Mouse (Mus musculus) liver, postnatal 0 days (tissue): ENCODE data around the gene Mdh2. TPM values are rescaled to one million over a fixed set of nuclear protein-coding genes. Genes with fewer than 3 reads are reported as not detected.
A peak's percentile ranks its signal among the peaks of the same experiment; 100 is the strongest.

ENCODE experiments used
- ATAC-seq: fragments of 200-750 bp; cut with Nextera tagmentation; 2 replicates; pipeline ENCODE4 v1.8.0; 2017; ENCODE audit warnings: mild to moderate bottlenecking, moderate library complexity
- DNase-seq: peaks from one replicate; pipeline ENCODE4 v3.0.0-alpha.2; 2016
- H3K27ac ChIP-seq: fragments of 300-500 bp; sonication (generic); 2 replicates; pipeline ENCODE4 v1.5.1; 2014; ENCODE audit warnings: antibody characterized with exemption, moderate library complexity, mild to moderate bottlenecking, low read depth
- H3K27me3 ChIP-seq: fragments of 300-500 bp; sonication (generic); 2 replicates; pipeline ENCODE4 v1.6.1; 2014; ENCODE audit warnings: low read length, control low read depth, mixed read lengths; ENCODE audit not compliant: insufficient read depth
- H3K36me3 ChIP-seq: fragments of 300-500 bp; sonication (generic); replicated peaks from 2 replicates; pipeline ENCODE4 v1.6.1; 2014; ENCODE audit warnings: mild to moderate bottlenecking, control low read depth, low read length, moderate library complexity, mixed read lengths; ENCODE audit not compliant: insufficient read depth
- H3K4me1 ChIP-seq: fragments of 300-500 bp; sonication (generic); 2 replicates; pipeline ENCODE4 v1.6.1; 2014; ENCODE audit warnings: antibody characterized with exemption, mild to moderate bottlenecking, control low read depth; ENCODE audit not compliant: insufficient read depth
- H3K4me2 ChIP-seq: fragments of 300-500 bp; sonication (generic); 2 replicates; pipeline ENCODE4 v1.6.1; 2014; ENCODE audit warnings: low read depth, mild to moderate bottlenecking, low read length, moderate library complexity, mixed read lengths
- H3K4me3 ChIP-seq: fragments of 300-500 bp; sonication (generic); 2 replicates; pipeline ENCODE4 v1.5.1; 2014; ENCODE audit warnings: low read depth, low read length
- H3K9ac ChIP-seq: fragments of 300-500 bp; sonication (generic); replicated peaks from 2 replicates; pipeline ENCODE4 v1.6.1; 2014; ENCODE audit warnings: mild to moderate bottlenecking, moderate library complexity
- H3K9me3 ChIP-seq: fragments of 300-500 bp; sonication (generic); 2 replicates; pipeline ENCODE4 v1.6.1; 2016; ENCODE audit warnings: mild to moderate bottlenecking, control low read depth, low read length, mixed read lengths
- CTCF ChIP-seq: sonication (generic); IDR thresholded peaks from 2 replicates; pipeline ENCODE4 v1.5.1; 2016; ENCODE audit warnings: antibody characterized with exemption, low read depth
- EP300 ChIP-seq: IDR thresholded peaks from 2 replicates; pipeline ENCODE4 v1.6.1; 2016; ENCODE audit warnings: antibody characterized with exemption, low read depth, mild to moderate bottlenecking
- WGBS: fragments of 180-500 bp; shearing (Covaris S2); extraction: QIAGEN DNeasy Blood & Tissue Kit; methylation state at CpG from one replicate; pipeline ENCODE4 v1.1.7; 2014; ENCODE audit not compliant: insufficient replicate concordance; 5-methylcytosine and 5-hydroxymethylcytosine counted together
- polyA plus RNA-seq: library from polyadenylated mRNA; unstranded; fragments of >200 nt; fragmentation: Nextera tagmentation; extraction: Ambion mirVana; gene quantifications from 2 replicates; pipeline ENCODE4 v1.2.1, GENCODE M21; 2015

Gene Mdh2
- polyA plus RNA-seq, 1 experiment from 2014 or later = 319 TPM

DNA sequence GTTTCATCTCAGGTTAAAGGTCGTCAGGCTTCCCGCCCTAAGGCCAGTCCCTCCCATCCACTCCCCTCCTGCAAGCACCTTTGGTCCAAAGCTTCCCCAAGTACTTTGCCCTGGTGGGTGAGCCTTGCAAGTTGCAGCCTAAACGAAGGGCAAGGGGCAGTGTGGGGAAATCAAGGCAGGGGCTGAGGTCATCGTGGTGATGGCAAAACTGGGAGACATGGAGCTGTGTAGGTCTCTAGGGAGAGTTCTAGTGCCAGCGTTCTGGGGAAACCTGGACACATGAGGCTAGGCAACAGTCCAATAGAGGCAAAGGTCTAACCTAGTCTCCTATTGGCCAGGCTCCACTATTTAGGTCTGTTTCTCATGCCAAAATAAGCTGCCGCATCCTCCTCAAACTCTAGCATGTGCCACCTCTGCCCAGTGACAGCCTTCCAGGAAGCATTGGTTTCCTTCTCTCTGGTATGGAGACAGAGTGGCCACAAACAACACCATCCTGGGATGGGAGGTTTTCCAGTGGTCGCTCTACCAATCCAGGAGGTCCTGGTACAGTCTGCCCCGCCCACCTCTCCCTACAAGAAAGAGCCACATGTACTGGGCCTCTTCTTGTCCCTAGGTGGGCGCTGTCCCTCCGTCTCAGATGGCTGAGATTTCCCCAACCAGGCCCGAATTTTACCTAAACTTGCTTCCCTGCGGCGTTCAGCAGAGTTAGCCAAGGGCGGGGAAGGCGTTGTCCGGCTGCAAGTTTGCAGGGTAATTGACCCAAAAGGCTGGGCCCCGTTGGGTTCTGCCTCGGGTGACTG, 35.1 kb upstream of the Mdh2 start:
- DNase-seq (peak; percentile 33), ATAC-seq (peak; percentile 6)
- Histone ChIP-seq H3K4me2 (peak overlapping the region; percentile 78), H3K9me3 (0 out of 2 replicates have a peak, but pooled peaks cover 2% of the 10 kb centered on the region), H3K27me3 (no peaks in the 10 kb centered on the region), H3K27ac (peak overlapping the region; percentile 58; the same call in 1 of the 2 replicates), H3K4me1 (peaks cover 13% of the 10 kb centered on the region), H3K9ac (peak overlapping the region; percentile 66), H3K36me3 (peaks cover 4% of the 10 kb centered on the region), H3K4me3 (peak overlapping the region; percentile 61)
- TF ChIP-seq CTCF = no peak
- 24% methylated on average over 18 of the region's 18 CpGs for WGBS

DNA sequence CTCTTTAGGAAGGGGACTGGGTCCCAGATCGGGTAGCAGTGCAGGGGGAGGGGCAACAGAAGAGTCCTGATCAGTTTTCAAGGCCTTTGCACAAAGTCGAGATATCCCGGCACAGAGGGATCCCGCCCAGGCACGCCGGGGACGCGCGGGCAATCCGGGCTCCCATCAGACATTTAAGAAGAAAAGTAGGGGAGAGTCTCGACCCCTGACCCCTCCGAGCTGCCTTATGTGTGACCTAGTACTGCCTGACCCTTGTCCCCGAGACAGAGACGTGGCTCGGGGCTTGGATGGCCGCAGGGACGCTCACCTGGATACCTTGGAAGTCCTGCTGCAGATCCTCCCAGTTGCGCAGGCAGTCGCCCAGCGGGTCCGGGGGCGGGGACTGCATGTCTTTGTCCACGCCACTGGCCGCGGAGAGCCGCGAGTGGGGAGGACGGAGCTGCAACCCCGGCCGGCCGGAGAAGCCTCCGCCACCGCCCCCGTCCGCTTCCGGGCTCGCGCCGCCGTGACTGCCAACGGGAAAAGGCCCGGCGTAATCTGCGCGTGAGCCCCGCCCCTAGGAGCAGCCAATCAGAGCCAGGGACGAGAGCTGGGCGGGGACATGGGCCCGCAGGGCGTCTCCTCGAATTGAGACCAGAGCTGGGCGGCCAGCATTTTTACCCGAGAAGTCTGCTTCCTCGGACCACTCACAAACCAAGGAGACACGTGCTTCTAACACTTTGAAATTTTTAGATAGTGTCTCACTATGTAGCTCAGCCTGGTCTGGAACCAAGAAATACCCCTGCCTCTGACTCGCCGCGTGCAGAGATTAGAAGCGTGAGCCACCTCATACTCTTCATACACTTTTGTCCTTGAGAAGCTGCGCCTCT, 34.3 kb upstream of the Mdh2 start, which contains the start of gene Tmem120a:
Gene Tmem120a (minus strand): TSS at position 708 of the 869 bp plus-strand sequence.
- under 1% methylated on average over 60 of the region's 60 CpGs for WGBS
- TF ChIP-seq EP300 = peak; percentile 35; the same call in 1 of the 2 replicates
- no peak for TF ChIP-seq CTCF
- peaks cover 4% of the 10 kb centered on the region for H3K36me3 ChIP-seq
- peak within 1 kb of the TSS; percentile 66 for H3K9ac ChIP-seq
- H3K27me3 ChIP-seq = no peaks in the 10 kb centered on the region
- H3K4me3 ChIP-seq = peak within 1 kb of the TSS; percentile 61
- ATAC-seq = peak; percentile 96
- 0 out of 2 replicates have a peak, but pooled peaks cover 2% of the 10 kb centered on the region for H3K9me3 ChIP-seq
- peak within 1 kb of the TSS; percentile 78 for H3K4me2 ChIP-seq
- H3K4me1 ChIP-seq = peaks cover 13% of the 10 kb centered on the region
- peak; percentile 96 for DNase-seq
- peak within 1 kb of the TSS; percentile 71 for H3K27ac ChIP-seq

- peaks cover 4% of the 10 kb centered on the region; the same call in 1 of the 2 replicates for H3K36me3 ChIP-seq
- peak overlapping the region; percentile 62 for H3K9ac ChIP-seq
- H3K4me2 ChIP-seq = peak overlapping the region; percentile 78
- peaks cover 13% of the 10 kb centered on the region for H3K4me1 ChIP-seq
- ATAC-seq (peak; percentile 8), DNase-seq (no peak)
- H3K27me3 ChIP-seq = no peaks in the 10 kb centered on the region
- H3K4me3 ChIP-seq = peak overlapping the region; percentile 61
- WGBS = 25% methylated on average over 12 of the region's 12 CpGs
- H3K9me3 ChIP-seq = 0 out of 2 replicates have a peak, but pooled peaks cover 2% of the 10 kb centered on the region
- TF ChIP-seq EP300 (no peak), CTCF (no peak)
- H3K27ac ChIP-seq = peak overlapping the region; percentile 71
Measured at GRCm38 (mm10) chr5:135744742-135745141, 33.5 kb upstream of the Mdh2 start.

- 70% methylated on average over 1 of the region's 1 CpGs for WGBS
- no peak for ATAC-seq
- 0 out of 2 replicates have a peak, but pooled peaks cover 2% of the 10 kb centered on the region for H3K9me3 ChIP-seq
- no peak for DNase-seq
- TF ChIP-seq CTCF = no peak
- TF ChIP-seq EP300 = no peak
- H3K27ac ChIP-seq = no peak overlapping the region
- H3K36me3 ChIP-seq = no peaks in the 10 kb centered on the region
- no peak overlapping the region for H3K4me2 ChIP-seq
- H3K4me1 ChIP-seq = no peaks in the 10 kb centered on the region
- no peak overlapping the region for H3K4me3 ChIP-seq
- no peak overlapping the region for H3K9ac ChIP-seq
- no peaks in the 10 kb centered on the region for H3K27me3 ChIP-seq
Measured at GRCm38 (mm10) chr5:135751041-135751440, 27.2 kb upstream of the Mdh2 start.

- TF ChIP-seq EP300 (no peak), CTCF (no peak)
- Histone ChIP-seq H3K9ac (no peak overlapping the region), H3K36me3 (no peaks in the 10 kb centered on the region), H3K27ac (no peak overlapping the region), H3K9me3 (0 out of 2 replicates have a peak, but pooled peaks cover 2% of the 10 kb centered on the region), H3K4me3 (no peak overlapping the region), H3K4me1 (no peaks in the 10 kb centered on the region), H3K4me2 (no peak overlapping the region), H3K27me3 (no peaks in the 10 kb centered on the region)
- no peak for DNase-seq
- WGBS = 67% methylated on average over 2 of the region's 2 CpGs
- no peak for ATAC-seq
Measured at GRCm38 (mm10) chr5:135751595-135751994, 26.7 kb upstream of the Mdh2 start.

DNA sequence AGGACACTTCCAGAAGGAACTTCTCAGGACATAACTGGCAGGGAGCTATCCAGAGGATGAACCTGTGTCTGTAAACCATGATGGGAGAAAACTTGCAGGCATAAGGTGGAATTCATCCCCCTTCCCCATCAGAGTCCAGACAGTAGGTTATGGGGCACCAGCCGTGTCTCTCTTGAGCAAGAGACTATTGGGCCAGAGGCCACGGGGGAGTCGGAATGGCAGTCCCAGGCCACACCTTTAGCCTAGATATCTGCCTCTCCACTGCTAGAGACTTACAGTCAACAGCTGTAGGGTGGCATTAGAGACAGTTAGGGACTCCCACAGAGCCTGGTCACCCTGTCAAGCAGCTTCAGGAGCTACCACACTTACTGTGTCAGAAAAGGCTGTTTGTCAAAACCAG, 16.4 kb upstream of the Mdh2 start:
- peak; percentile 92 for ATAC-seq
- H3K9me3 ChIP-seq = peaks cover 3% of the 10 kb centered on the region; the same call in 1 of the 2 replicates
- H3K9ac ChIP-seq = no peak overlapping the region
- 58% methylated on average over 3 of the region's 3 CpGs for WGBS
- H3K36me3 ChIP-seq = no peaks in the 10 kb centered on the region
- H3K4me1 ChIP-seq = no peaks in the 10 kb centered on the region
- no peaks in the 10 kb centered on the region for H3K27me3 ChIP-seq
- no peak overlapping the region for H3K4me2 ChIP-seq
- no peak overlapping the region for H3K27ac ChIP-seq
- TF ChIP-seq EP300 (no peak), CTCF (no peak)
- peak; percentile 53 for DNase-seq
- H3K4me3 ChIP-seq = no peak overlapping the region
